Mouse (Mus musculus): ENCODE data around the gene Kdf1. TPM values are rescaled to one million over a fixed set of nuclear protein-coding genes. Genes with fewer than 3 reads are reported as not detected.

Gene Kdf1
- polyA plus RNA-seq, 1 experiment from 2014 or later: 29.6 TPM

GRCm38 (mm10) chr4:133484266-133485025 is 34.3 kb upstream of the Kdf1 start:
- Histone ChIP-seq H3K36me3 (ENCODE audit: insufficient read depth, low read length) (no peaks in the 10 kb centered on the region), H3K9me3 (ENCODE audit: low read length) (no peaks in the 10 kb centered on the region), H3K27ac (ENCODE audit: low read length) (peak overlapping the region; percentile 40), H3K4me3 (ENCODE audit: low read length) (peak overlapping the region; percentile 12; the same call in 1 of the 2 replicates), H3K27me3 (ENCODE audit: insufficient read depth, low read length) (peaks cover 29% of the 10 kb centered on the region), H3K4me2 (replicated peaks; ENCODE audit: low read depth, low read length) (peak overlapping the region; percentile 39), H3K4me1 (ENCODE audit: insufficient read depth, low read length) (peaks cover 25% of the 10 kb centered on the region), H3K9ac (replicated peaks; ENCODE audit: low read length) (peak overlapping the region; percentile 42)
- WGBS: 11% methylated on average over 22 of the region's 22 CpGs
- ATAC-seq (ENCODE audit: low FRiP score, low TSS enrichment): peak; percentile 40; the same call in 1 of the 2 replicates

- ATAC-seq (ENCODE audit: low FRiP score, low TSS enrichment): no peak
- H3K27me3 ChIP-seq (ENCODE audit: insufficient read depth, low read length): peaks cover 20% of the 10 kb centered on the region
- 84% methylated on average over 28 of the region's 28 CpGs for WGBS
Observed at GRCm38 (mm10) chr4:133485691-133486425, 32.9 kb upstream of the Kdf1 start.

GRCm38 (mm10) chr4:133486673-133487357 is 31.9 kb upstream of the Kdf1 start:
- peaks cover 12% of the 10 kb centered on the region; the same call in 1 of the 2 replicates for H3K27me3 ChIP-seq (ENCODE audit: insufficient read depth, low read length)
- peaks cover 20% of the 10 kb centered on the region for H3K4me1 ChIP-seq (ENCODE audit: insufficient read depth, low read length)
- H3K4me2 ChIP-seq (replicated peaks; ENCODE audit: low read depth, low read length): no peak overlapping the region
- H3K4me3 ChIP-seq (ENCODE audit: low read length): no peak overlapping the region
- ATAC-seq (ENCODE audit: low FRiP score, low TSS enrichment): no peak
- no peaks in the 10 kb centered on the region for H3K36me3 ChIP-seq (ENCODE audit: insufficient read depth, low read length)
- 95% methylated on average over 26 of the region's 26 CpGs for WGBS
- no peak overlapping the region for H3K9ac ChIP-seq (replicated peaks; ENCODE audit: low read length)
- no peak overlapping the region for H3K27ac ChIP-seq (ENCODE audit: low read length)
- H3K9me3 ChIP-seq (ENCODE audit: low read length): no peaks in the 10 kb centered on the region

More at GRCm38 (mm10) chr4:133485691-133486425, 32.9 kb upstream of the Kdf1 start:
- no peak overlapping the region for H3K4me3 ChIP-seq (ENCODE audit: low read length)
- no peak overlapping the region for H3K4me2 ChIP-seq (replicated peaks; ENCODE audit: low read depth, low read length)
- H3K9ac ChIP-seq (replicated peaks; ENCODE audit: low read length): no peak overlapping the region
- peaks cover 18% of the 10 kb centered on the region for H3K4me1 ChIP-seq (ENCODE audit: insufficient read depth, low read length)
- no peak overlapping the region for H3K27ac ChIP-seq (ENCODE audit: low read length)
- no peaks in the 10 kb centered on the region for H3K36me3 ChIP-seq (ENCODE audit: insufficient read depth, low read length)
- H3K9me3 ChIP-seq (ENCODE audit: low read length): no peaks in the 10 kb centered on the region

GRCm38 (mm10) chr4:133488619-133489392 is 30.0 kb upstream of the Kdf1 start:
- Histone ChIP-seq H3K36me3 (ENCODE audit: insufficient read depth, low read length) (no peaks in the 10 kb centered on the region), H3K27me3 (ENCODE audit: insufficient read depth, low read length) (peaks cover 2% of the 10 kb centered on the region; the same call in 1 of the 2 replicates), H3K4me1 (ENCODE audit: insufficient read depth, low read length) (peaks cover 21% of the 10 kb centered on the region), H3K9ac (replicated peaks; ENCODE audit: low read length) (no peak overlapping the region), H3K4me2 (replicated peaks; ENCODE audit: low read depth, low read length) (no peak overlapping the region), H3K27ac (ENCODE audit: low read length) (0 out of 2 replicates have a peak overlapping the region, but pooled peaks have one; percentile 6), H3K4me3 (ENCODE audit: low read length) (no peak overlapping the region), H3K9me3 (ENCODE audit: low read length) (no peaks in the 10 kb centered on the region)
- 60% methylated on average over 20 of the region's 20 CpGs for WGBS
- no peak for ATAC-seq (ENCODE audit: low FRiP score, low TSS enrichment)

GRCm38 (mm10) chr4:133489489-133490245 is 29.1 kb upstream of the Kdf1 start:
- Histone ChIP-seq H3K27ac (ENCODE audit: low read length) (0 out of 2 replicates have a peak overlapping the region, but pooled peaks have one; percentile 6), H3K4me3 (ENCODE audit: low read length) (no peak overlapping the region), H3K9me3 (ENCODE audit: low read length) (no peaks in the 10 kb centered on the region), H3K4me1 (ENCODE audit: insufficient read depth, low read length) (peaks cover 16% of the 10 kb centered on the region), H3K9ac (replicated peaks; ENCODE audit: low read length) (no peak overlapping the region), H3K4me2 (replicated peaks; ENCODE audit: low read depth, low read length) (no peak overlapping the region), H3K36me3 (ENCODE audit: insufficient read depth, low read length) (no peaks in the 10 kb centered on the region), H3K27me3 (ENCODE audit: insufficient read depth, low read length) (no peaks in the 10 kb centered on the region)
- ATAC-seq (ENCODE audit: low FRiP score, low TSS enrichment): no peak
- WGBS: 41% methylated on average over 4 of the region's 4 CpGs

GRCm38 (mm10) chr4:133491800-133492199 is 27.0 kb upstream of the Kdf1 start:
- 33% methylated on average over 10 of the region's 10 CpGs for WGBS
- no peaks in the 10 kb centered on the region for H3K9me3 ChIP-seq (ENCODE audit: low read length)
- no peak overlapping the region for H3K4me2 ChIP-seq (replicated peaks; ENCODE audit: low read depth, low read length)
- ATAC-seq (ENCODE audit: low FRiP score, low TSS enrichment): 0 out of 2 replicates have a peak, but pooled peaks have one; percentile 14
- H3K9ac ChIP-seq (replicated peaks; ENCODE audit: low read length): no peak overlapping the region
- H3K36me3 ChIP-seq (ENCODE audit: insufficient read depth, low read length): no peaks in the 10 kb centered on the region
- no peak overlapping the region for H3K27ac ChIP-seq (ENCODE audit: low read length)
- H3K27me3 ChIP-seq (ENCODE audit: insufficient read depth, low read length): peaks cover 21% of the 10 kb centered on the region
- H3K4me3 ChIP-seq (ENCODE audit: low read length): no peak overlapping the region
- peaks cover 16% of the 10 kb centered on the region for H3K4me1 ChIP-seq (ENCODE audit: insufficient read depth, low read length)

GRCm38 (mm10) chr4:133493895-133494294 is 24.9 kb upstream of the Kdf1 start:
- Histone ChIP-seq H3K4me3 (ENCODE audit: low read length) (peak overlapping the region; percentile 39), H3K27me3 (ENCODE audit: insufficient read depth, low read length) (peaks cover 42% of the 10 kb centered on the region), H3K9ac (replicated peaks; ENCODE audit: low read length) (peak overlapping the region; percentile 28; the same call in 1 of the 2 replicates), H3K36me3 (ENCODE audit: insufficient read depth, low read length) (no peaks in the 10 kb centered on the region), H3K9me3 (ENCODE audit: low read length) (no peaks in the 10 kb centered on the region), H3K4me2 (replicated peaks; ENCODE audit: low read depth, low read length) (peak overlapping the region; percentile 67), H3K27ac (ENCODE audit: low read length) (no peak overlapping the region), H3K4me1 (ENCODE audit: insufficient read depth, low read length) (peaks cover 27% of the 10 kb centered on the region)
- 18% methylated on average over 10 of the region's 12 CpGs for WGBS
- ATAC-seq (ENCODE audit: low FRiP score, low TSS enrichment): no peak

GRCm38 (mm10) chr4:133494432-133494831 is 24.3 kb upstream of the Kdf1 start:
- no peak overlapping the region for H3K27ac ChIP-seq (ENCODE audit: low read length)
- H3K27me3 ChIP-seq (ENCODE audit: insufficient read depth, low read length): peaks cover 47% of the 10 kb centered on the region
- H3K4me3 ChIP-seq (ENCODE audit: low read length): peak overlapping the region; percentile 39
- H3K36me3 ChIP-seq (ENCODE audit: insufficient read depth, low read length): no peaks in the 10 kb centered on the region
- no peak for ATAC-seq (ENCODE audit: low FRiP score, low TSS enrichment)
- 0% methylated on average over 12 of the region's 12 CpGs for WGBS
- H3K4me2 ChIP-seq (replicated peaks; ENCODE audit: low read depth, low read length): peak overlapping the region; percentile 67
- H3K9me3 ChIP-seq (ENCODE audit: low read length): no peaks in the 10 kb centered on the region
- H3K4me1 ChIP-seq (ENCODE audit: insufficient read depth, low read length): peaks cover 23% of the 10 kb centered on the region
- H3K9ac ChIP-seq (replicated peaks; ENCODE audit: low read length): peak overlapping the region; percentile 28; the same call in 1 of the 2 replicates

Measured in kidney, embryonic 16.5 days (tissue).